Mouse (Mus musculus) spleen, adult 2 months (tissue): Measurements from ENCODE around the gene Slc18a2.

Experiments used
- CTCF ChIP-seq: fragments of 200-500 bp; IDR thresholded peaks from 2 replicates; pipeline ENCODE4 v1.5.1; 2011; ENCODE audit warnings: mild to moderate bottlenecking, inconsistent platforms; ENCODE audit not compliant: insufficient read depth, insufficient read length, insufficient replicate concordance; ENCODE audit errors: extremely low read depth
- POLR2A ChIP-seq: fragments of 200-500 bp; IDR thresholded peaks from 2 replicates; pipeline ENCODE4 v1.6.1; 2011; ENCODE audit warnings: low read depth, low read length, inconsistent platforms

DNA sequence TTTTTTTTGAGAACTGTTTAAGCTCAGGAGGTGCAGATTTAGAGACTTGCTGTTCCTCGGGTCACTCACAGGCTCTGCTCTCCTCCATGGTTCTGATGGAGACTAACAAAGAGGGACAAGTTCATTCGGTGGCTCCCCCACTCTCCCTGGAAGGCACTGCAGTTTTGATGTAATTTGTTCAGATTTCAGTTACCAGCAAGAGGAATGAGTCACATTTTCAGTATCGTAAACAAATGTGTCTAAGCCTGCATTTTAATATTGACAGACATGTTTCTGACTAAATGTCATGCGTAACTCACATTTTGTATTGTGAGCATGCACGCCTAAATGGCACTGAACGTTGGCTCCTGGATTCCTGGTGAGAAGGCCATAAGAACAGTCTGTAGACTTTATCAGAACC lies 5.2 kb downstream of the Slc18a2 start:
- TF ChIP-seq CTCF (no peak), POLR2A (no peak)
